Mouse (Mus musculus) embryonic facial prominence, embryonic 13.5 days (tissue): Measurements from ENCODE around the gene Aox4. TPM values are rescaled to one million over a fixed set of nuclear protein-coding genes. Genes with fewer than 3 reads are reported as not detected.

Experiments
- ATAC-seq: fragments of 200-750 bp; cut with Nextera tagmentation; 2 replicates; pipeline ENCODE4 v1.8.0; 2017; ENCODE audit warnings: low read depth; ENCODE audit not compliant: insufficient number of reproducible peaks, insufficient read depth, low FRiP score, low TSS enrichment
- H3K27ac ChIP-seq: fragments of 300-500 bp; sonication (generic); 2 replicates; pipeline ENCODE4 v1.5.1; 2015; ENCODE audit warnings: moderate library complexity, mild to moderate bottlenecking, inconsistent platforms
- H3K27me3 ChIP-seq: fragments of 300-500 bp; sonication (generic); 2 replicates; pipeline ENCODE4 v1.6.1; 2015; ENCODE audit warnings: mild to moderate bottlenecking, inconsistent platforms
- H3K36me3 ChIP-seq: fragments of 300-500 bp; sonication (generic); 2 replicates; pipeline ENCODE4 v1.6.1; 2015; ENCODE audit warnings: mild to moderate bottlenecking, inconsistent platforms
- H3K4me1 ChIP-seq: fragments of 300-500 bp; sonication (generic); 2 replicates; pipeline ENCODE4 v1.6.1; 2015; ENCODE audit warnings: inconsistent platforms
- H3K4me2 ChIP-seq: fragments of 300-500 bp; sonication (generic); 2 replicates; pipeline ENCODE4 v1.6.1; 2015; ENCODE audit warnings: moderate library complexity, mild to moderate bottlenecking, inconsistent platforms
- H3K4me3 ChIP-seq: fragments of 300-500 bp; sonication (generic); 2 replicates; pipeline ENCODE4 v1.5.1; 2015; ENCODE audit warnings: mild to moderate bottlenecking, inconsistent platforms
- H3K9ac ChIP-seq: fragments of 300-500 bp; sonication (generic); 2 replicates; pipeline ENCODE4 v1.6.1; 2015; ENCODE audit warnings: mild to moderate bottlenecking, inconsistent platforms
- H3K9me3 ChIP-seq: fragments of 300-500 bp; sonication (generic); 2 replicates; pipeline ENCODE4 v1.6.1; 2016; ENCODE audit warnings: inconsistent platforms
- WGBS: fragments of 180-500 bp; shearing (Covaris S2); methylation state at CpG from one replicate; pipeline ENCODE4 v1.1.7; 2015; ENCODE audit warnings: mixed read lengths; 5-methylcytosine and 5-hydroxymethylcytosine counted together
- polyA plus RNA-seq: library from polyadenylated mRNA; unstranded; fragments of >200 nt; fragmentation: Nextera tagmentation; extraction: Ambion mirVana; gene quantifications from 2 replicates; pipeline ENCODE4 v1.2.1, GENCODE M21; 2015

Gene Aox4
- polyA plus RNA-seq, 1 experiment from 2014 or later, result 1.9 TPM

DNA sequence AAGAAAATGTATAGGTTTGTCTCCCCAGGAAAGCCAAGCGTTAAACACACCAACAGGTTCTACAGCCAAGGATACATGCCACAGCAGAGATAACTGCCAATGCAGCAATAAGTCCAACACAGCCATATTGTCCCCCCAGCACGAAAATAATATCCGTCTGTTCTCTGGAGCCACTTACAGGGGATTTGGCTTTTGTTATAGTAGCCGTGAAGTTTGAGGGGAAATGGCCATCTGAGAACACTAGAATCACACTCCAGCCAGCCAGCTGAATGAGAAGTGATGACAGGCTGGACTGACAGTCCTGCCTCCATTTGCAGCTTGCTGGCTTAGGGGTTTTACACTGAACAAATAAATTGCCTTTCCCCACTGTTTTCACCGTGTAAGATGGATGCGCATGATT lies 10.9 kb downstream of the Aox4 start:
- H3K9me3 ChIP-seq, result no peaks in the 10 kb centered on the region
- H3K4me1 ChIP-seq, result peaks cover 19% of the 10 kb centered on the region
- 58% methylated on average over 6 of the region's 6 CpGs for WGBS
- no peak overlapping the region for H3K27ac ChIP-seq
- ATAC-seq, result no peak
- H3K9ac ChIP-seq, result no peak overlapping the region
- no peaks in the 10 kb centered on the region for H3K36me3 ChIP-seq
- H3K4me2 ChIP-seq, result no peak overlapping the region
- H3K4me3 ChIP-seq, result no peak overlapping the region
- H3K27me3 ChIP-seq, result no peaks in the 10 kb centered on the region

- Histone ChIP-seq H3K27ac (no peak overlapping the region), H3K4me1 (peaks cover 19% of the 10 kb centered on the region), H3K9me3 (no peaks in the 10 kb centered on the region), H3K4me2 (no peak overlapping the region), H3K36me3 (no peaks in the 10 kb centered on the region), H3K4me3 (no peak overlapping the region), H3K27me3 (no peaks in the 10 kb centered on the region), H3K9ac (no peak overlapping the region)
- WGBS, result 63% methylated on average over 5 of the region's 5 CpGs
- ATAC-seq, result no peak
Observed at GRCm38 (mm10) chr1:58221879-58222278, 11.7 kb downstream of the Aox4 start.

GRCm38 (mm10) chr1:58228086-58228485 lies 17.9 kb downstream of the Aox4 start:
- H3K9me3 ChIP-seq, result no peaks in the 10 kb centered on the region
- ATAC-seq, result no peak
- no peaks in the 10 kb centered on the region for H3K4me1 ChIP-seq
- 69% methylated on average over 6 of the region's 6 CpGs for WGBS
- no peaks in the 10 kb centered on the region for H3K27me3 ChIP-seq
- no peak overlapping the region for H3K27ac ChIP-seq
- no peak overlapping the region for H3K9ac ChIP-seq
- no peak overlapping the region for H3K4me3 ChIP-seq
- H3K4me2 ChIP-seq, result no peak overlapping the region
- H3K36me3 ChIP-seq, result no peaks in the 10 kb centered on the region

- no peaks in the 10 kb centered on the region for H3K4me1 ChIP-seq
- H3K27me3 ChIP-seq, result no peaks in the 10 kb centered on the region
- H3K4me3 ChIP-seq, result no peak overlapping the region
- no peak for ATAC-seq
- H3K9ac ChIP-seq, result no peak overlapping the region
- H3K27ac ChIP-seq, result no peak overlapping the region
- no peaks in the 10 kb centered on the region for H3K9me3 ChIP-seq
- no peaks in the 10 kb centered on the region for H3K36me3 ChIP-seq
- no peak overlapping the region for H3K4me2 ChIP-seq
Observed at GRCm38 (mm10) chr1:58228916-58229315, 18.7 kb downstream of the Aox4 start.

DNA sequence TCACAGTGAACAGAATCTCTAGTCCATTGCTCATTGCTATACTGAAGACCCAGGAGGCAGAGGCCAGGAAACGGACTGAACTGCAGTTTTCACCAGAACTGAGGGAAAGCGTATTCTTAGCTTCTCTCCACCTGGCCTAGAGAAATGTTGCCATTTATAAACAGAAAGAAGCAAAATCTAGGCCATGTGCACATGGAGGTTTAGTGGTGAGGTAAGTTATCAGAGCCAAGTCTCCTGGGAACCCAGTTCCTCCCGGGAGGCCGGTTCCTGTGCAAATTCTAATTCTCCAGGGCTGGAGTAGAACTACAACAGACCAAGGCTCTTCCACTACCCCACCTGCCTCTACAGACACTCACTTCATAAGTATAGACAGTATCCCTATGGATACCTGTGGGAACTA lies 19.6 kb downstream of the Aox4 start:
- Histone ChIP-seq H3K36me3 (no peaks in the 10 kb centered on the region), H3K9me3 (no peaks in the 10 kb centered on the region), H3K27ac (no peak overlapping the region), H3K27me3 (no peaks in the 10 kb centered on the region), H3K9ac (no peak overlapping the region), H3K4me2 (no peak overlapping the region), H3K4me1 (no peaks in the 10 kb centered on the region), H3K4me3 (no peak overlapping the region)
- WGBS, result 79% methylated on average over 4 of the region's 4 CpGs
- ATAC-seq, result no peak

GRCm38 (mm10) chr1:58230542-58230941 lies 20.3 kb downstream of the Aox4 start:
- Histone ChIP-seq H3K4me2 (no peak overlapping the region), H3K9me3 (no peaks in the 10 kb centered on the region), H3K27ac (no peak overlapping the region), H3K36me3 (no peaks in the 10 kb centered on the region), H3K4me1 (no peaks in the 10 kb centered on the region), H3K9ac (no peak overlapping the region), H3K4me3 (no peak overlapping the region), H3K27me3 (no peaks in the 10 kb centered on the region)
- no peak for ATAC-seq
- WGBS, result 60% methylated on average over 5 of the region's 5 CpGs

- H3K9me3 ChIP-seq, result no peaks in the 10 kb centered on the region
- no peak overlapping the region for H3K4me2 ChIP-seq
- WGBS, result 42% methylated on average over 5 of the region's 5 CpGs
Observed at GRCm38 (mm10) chr1:58235405-58235804, 25.2 kb downstream of the Aox4 start.

GRCm38 (mm10) chr1:58237527-58238299 lies 27.5 kb downstream of the Aox4 start:
- 83% methylated on average over 4 of the region's 4 CpGs for WGBS

More at GRCm38 (mm10) chr1:58235405-58235804, 25.2 kb downstream of the Aox4 start:
- no peaks in the 10 kb centered on the region for H3K27me3 ChIP-seq
- H3K4me1 ChIP-seq, result peaks cover 13% of the 10 kb centered on the region
- no peak overlapping the region for H3K4me3 ChIP-seq
- ATAC-seq, result no peak
- no peak overlapping the region for H3K9ac ChIP-seq
- H3K36me3 ChIP-seq, result no peaks in the 10 kb centered on the region
- no peak overlapping the region for H3K27ac ChIP-seq

GRCm38 (mm10) chr1:58238440-58238839 lies 28.2 kb downstream of the Aox4 start:
- H3K9me3 ChIP-seq, result no peaks in the 10 kb centered on the region
- H3K9ac ChIP-seq, result no peak overlapping the region
- no peak for ATAC-seq
- H3K36me3 ChIP-seq, result no peaks in the 10 kb centered on the region
- no peak overlapping the region for H3K4me2 ChIP-seq
- no peak overlapping the region for H3K4me3 ChIP-seq
- 65% methylated on average over 5 of the region's 5 CpGs for WGBS
- H3K4me1 ChIP-seq, result peaks cover 13% of the 10 kb centered on the region
- no peaks in the 10 kb centered on the region for H3K27me3 ChIP-seq
- no peak overlapping the region for H3K27ac ChIP-seq

More at GRCm38 (mm10) chr1:58237527-58238299, 27.5 kb downstream of the Aox4 start:
- Histone ChIP-seq H3K36me3 (no peaks in the 10 kb centered on the region), H3K4me2 (no peak overlapping the region), H3K4me3 (no peak overlapping the region), H3K27me3 (no peaks in the 10 kb centered on the region), H3K4me1 (peaks cover 13% of the 10 kb centered on the region), H3K27ac (no peak overlapping the region), H3K9me3 (no peaks in the 10 kb centered on the region), H3K9ac (no peak overlapping the region)
- ATAC-seq, result no peak

- Histone ChIP-seq H3K36me3 (no peaks in the 10 kb centered on the region), H3K4me1 (peaks cover 13% of the 10 kb centered on the region), H3K4me3 (no peak overlapping the region), H3K4me2 (no peak overlapping the region), H3K9ac (no peak overlapping the region), H3K27ac (no peak overlapping the region), H3K27me3 (no peaks in the 10 kb centered on the region), H3K9me3 (no peaks in the 10 kb centered on the region)
- 89% methylated on average over 9 of the region's 9 CpGs for WGBS
- no peak for ATAC-seq
Observed at GRCm38 (mm10) chr1:58238961-58239360, 28.8 kb downstream of the Aox4 start.

DNA sequence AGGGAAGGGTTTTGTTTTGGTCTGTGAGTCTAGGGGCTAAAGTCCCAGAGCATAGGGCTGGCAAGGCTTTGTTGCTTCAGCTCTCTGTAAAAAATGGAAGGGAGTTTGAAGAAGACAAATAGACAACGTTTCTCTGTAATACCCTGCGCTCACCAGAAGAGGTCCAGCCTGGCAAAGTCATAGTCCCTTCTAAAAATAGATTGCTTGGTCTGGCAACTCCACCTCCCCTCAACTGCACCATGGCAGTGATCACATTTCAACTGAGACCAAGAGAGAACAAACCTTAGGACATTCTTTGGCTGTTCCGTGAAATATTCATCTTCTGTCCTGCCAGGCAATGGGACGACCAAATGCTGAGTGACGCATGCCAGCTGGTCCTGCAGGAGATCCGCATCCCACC lies 30.1 kb downstream of the Aox4 start:
- Histone ChIP-seq H3K9me3 (no peaks in the 10 kb centered on the region), H3K4me3 (no peak overlapping the region), H3K27ac (no peak overlapping the region; the same call in 1 of the 2 replicates), H3K36me3 (no peaks in the 10 kb centered on the region), H3K9ac (no peak overlapping the region), H3K27me3 (no peaks in the 10 kb centered on the region), H3K4me2 (no peak overlapping the region), H3K4me1 (peaks cover 13% of the 10 kb centered on the region)
- no peak for ATAC-seq
- WGBS, result 72% methylated on average over 6 of the region's 6 CpGs

DNA sequence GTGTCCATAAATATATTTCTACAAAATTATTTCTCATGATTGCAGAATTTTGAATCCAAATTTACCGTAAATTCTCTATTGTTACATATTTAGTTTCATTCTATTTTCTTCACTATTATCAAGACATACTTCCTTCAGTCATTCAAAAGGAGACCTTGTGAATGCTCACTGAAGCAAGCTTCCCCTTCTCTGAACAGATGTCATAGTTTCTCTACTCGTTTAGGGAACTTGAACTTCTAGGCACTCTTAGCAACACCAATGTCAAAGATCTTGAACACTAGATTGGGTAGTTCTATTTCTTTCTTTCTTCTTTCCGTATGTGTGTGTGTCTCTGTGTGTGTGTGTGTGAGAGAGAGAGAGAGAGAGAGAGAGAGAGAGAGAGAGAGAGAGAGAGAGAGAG lies 34.3 kb downstream of the Aox4 start:
- Histone ChIP-seq H3K9ac (no peak overlapping the region), H3K4me1 (no peaks in the 10 kb centered on the region), H3K4me2 (no peak overlapping the region), H3K27ac (no peak overlapping the region), H3K36me3 (no peaks in the 10 kb centered on the region), H3K9me3 (no peaks in the 10 kb centered on the region), H3K4me3 (no peak overlapping the region), H3K27me3 (no peaks in the 10 kb centered on the region)
- no peak for ATAC-seq
- WGBS, result 83% methylated on average over 3 of the region's 3 CpGs
